Mouse (Mus musculus) kidney, adult 9 months (tissue): ENCODE measurements around the gene Cyp8b1.

Experiments used
- DNase-seq: peaks from one replicate; pipeline ENCODE4 v3.0.0; 2022

The Cyp8b1 gene

GRCm38 (mm10) chr9:121914226-121914757, 1.8 kb downstream of the Cyp8b1 start:
- no peak for DNase-seq

- no peak for DNase-seq
Measured at GRCm38 (mm10) chr9:121912786-121913185, 3.3 kb downstream of the Cyp8b1 start.

- DNase-seq = no peak
Measured at GRCm38 (mm10) chr9:121911196-121911595, 4.9 kb downstream of the Cyp8b1 start.

- no peak for DNase-seq
Measured at GRCm38 (mm10) chr9:121909635-121910034, 6.5 kb downstream of the Cyp8b1 start.

- no peak for DNase-seq
Measured at GRCm38 (mm10) chr9:121908321-121908720, 7.8 kb downstream of the Cyp8b1 start.

- no peak for DNase-seq
Measured at GRCm38 (mm10) chr9:121907356-121908070, 8.6 kb downstream of the Cyp8b1 start.

- DNase-seq = no peak
Measured at GRCm38 (mm10) chr9:121906456-121906855, 9.6 kb downstream of the Cyp8b1 start.

- no peak for DNase-seq
Measured at GRCm38 (mm10) chr9:121905556-121906185, 10.4 kb downstream of the Cyp8b1 start.

- no peak for DNase-seq
Measured at GRCm38 (mm10) chr9:121904946-121905345, 11.2 kb downstream of the Cyp8b1 start.

GRCm38 (mm10) chr9:121904319-121904718, 11.8 kb downstream of the Cyp8b1 start:
- no peak for DNase-seq

GRCm38 (mm10) chr9:121903476-121904305, 12.4 kb downstream of the Cyp8b1 start:
- no peak for DNase-seq

GRCm38 (mm10) chr9:121901710-121902700, 14.1 kb downstream of the Cyp8b1 start:
- DNase-seq = no peak

- DNase-seq = no peak
Measured at GRCm38 (mm10) chr9:121900282-121900855, 15.7 kb downstream of the Cyp8b1 start.

- DNase-seq = no peak
Measured at GRCm38 (mm10) chr9:121899306-121899705, 16.8 kb downstream of the Cyp8b1 start.

GRCm38 (mm10) chr9:121898245-121898644, 17.9 kb downstream of the Cyp8b1 start, which contains the start of gene Ackr2:
Ackr2 (plus strand) TSS chr9:121898355.
- DNase-seq = no peak

GRCm38 (mm10) chr9:121896820-121897219, 19.3 kb downstream of the Cyp8b1 start:
- no peak for DNase-seq

- no peak for DNase-seq
Measured at GRCm38 (mm10) chr9:121895392-121895993, 20.6 kb downstream of the Cyp8b1 start.

- no peak for DNase-seq
Measured at GRCm38 (mm10) chr9:121894447-121894846, 21.7 kb downstream of the Cyp8b1 start.

GRCm38 (mm10) chr9:121892057-121892687, 23.9 kb downstream of the Cyp8b1 start:
- DNase-seq = no peak

- no peak for DNase-seq
Measured at GRCm38 (mm10) chr9:121891301-121891700, 24.8 kb downstream of the Cyp8b1 start.
